Mouse (Mus musculus): ENCODE results near the gene Mdk. TPM values are rescaled to one million over a fixed set of nuclear protein-coding genes. Genes with fewer than 3 reads are reported as not detected.

Mdk gene
- total RNA-seq, 2 experiments from 2014 or later: 16.5 to 21.5 TPM

GRCm38 (mm10) chr2:91957096-91957495 lies 25.0 kb upstream of the Mdk start:
- TF ChIP-seq CTCF (IDR thresholded peaks at IDR 0.05): no peak
- DNase-seq (ENCODE audit: extremely low spot score in 1 of 2, low spot score in 2 of 2): peak; percentile 84 to 86
- H3K4me3 ChIP-seq: no peak overlapping the region
- intact Hi-C loops (cut with DNase I): no loop called here
- H3K27ac ChIP-seq: peak overlapping the region; percentile 89

GRCm38 (mm10) chr2:91955875-91956274 lies 23.8 kb upstream of the Mdk start:
- no peak for DNase-seq (ENCODE audit: extremely low spot score in 1 of 2, low spot score in 2 of 2)
- intact Hi-C loops (cut with DNase I): no loop called here
- no peak for TF ChIP-seq CTCF (IDR thresholded peaks at IDR 0.05)
- peak overlapping the region; percentile 68 for H3K27ac ChIP-seq
- H3K4me3 ChIP-seq: no peak overlapping the region

DNA sequence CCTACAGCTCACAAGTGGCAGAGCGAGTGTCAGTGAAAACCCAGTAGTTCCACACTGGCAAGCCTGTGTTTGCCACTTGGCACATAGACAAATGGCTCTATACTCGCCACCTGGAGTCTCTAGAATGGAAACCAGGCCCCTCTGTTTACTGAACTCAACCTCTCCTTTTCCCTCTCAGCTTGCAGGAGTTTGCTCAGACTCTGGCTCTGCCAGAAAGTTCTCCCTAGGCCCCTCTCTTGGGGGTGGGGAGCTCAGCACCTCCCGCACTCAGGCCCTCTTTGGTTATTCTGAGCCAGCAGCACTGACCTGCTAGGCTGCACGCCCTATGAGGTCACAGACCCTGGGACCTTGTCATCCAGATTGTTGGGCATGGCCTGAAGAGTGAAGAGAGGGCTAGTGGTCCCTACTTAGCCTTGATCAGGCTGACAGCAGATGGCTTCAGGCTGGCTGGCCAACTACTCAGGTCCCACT lies 23.1 kb upstream of the Mdk start:
- intact Hi-C loops (cut with DNase I): no loop called here
- DNase-seq (ENCODE audit: extremely low spot score in 1 of 2, low spot score in 2 of 2): no peak
- TF ChIP-seq CTCF (IDR thresholded peaks at IDR 0.05): no peak
- peak overlapping the region; percentile 68 for H3K27ac ChIP-seq
- H3K4me3 ChIP-seq: no peak overlapping the region

- Histone ChIP-seq H3K4me3 (no peak overlapping the region), H3K27ac (peak overlapping the region; percentile 68)
- intact Hi-C loops (cut with DNase I): no loop called here
- no peak; the same call in 1 of the 2 replicates for TF ChIP-seq CTCF (IDR thresholded peaks at IDR 0.05)
- no peak for DNase-seq (ENCODE audit: extremely low spot score in 1 of 2, low spot score in 2 of 2)
Measured at GRCm38 (mm10) chr2:91953825-91954224, 21.7 kb upstream of the Mdk start.

DNA sequence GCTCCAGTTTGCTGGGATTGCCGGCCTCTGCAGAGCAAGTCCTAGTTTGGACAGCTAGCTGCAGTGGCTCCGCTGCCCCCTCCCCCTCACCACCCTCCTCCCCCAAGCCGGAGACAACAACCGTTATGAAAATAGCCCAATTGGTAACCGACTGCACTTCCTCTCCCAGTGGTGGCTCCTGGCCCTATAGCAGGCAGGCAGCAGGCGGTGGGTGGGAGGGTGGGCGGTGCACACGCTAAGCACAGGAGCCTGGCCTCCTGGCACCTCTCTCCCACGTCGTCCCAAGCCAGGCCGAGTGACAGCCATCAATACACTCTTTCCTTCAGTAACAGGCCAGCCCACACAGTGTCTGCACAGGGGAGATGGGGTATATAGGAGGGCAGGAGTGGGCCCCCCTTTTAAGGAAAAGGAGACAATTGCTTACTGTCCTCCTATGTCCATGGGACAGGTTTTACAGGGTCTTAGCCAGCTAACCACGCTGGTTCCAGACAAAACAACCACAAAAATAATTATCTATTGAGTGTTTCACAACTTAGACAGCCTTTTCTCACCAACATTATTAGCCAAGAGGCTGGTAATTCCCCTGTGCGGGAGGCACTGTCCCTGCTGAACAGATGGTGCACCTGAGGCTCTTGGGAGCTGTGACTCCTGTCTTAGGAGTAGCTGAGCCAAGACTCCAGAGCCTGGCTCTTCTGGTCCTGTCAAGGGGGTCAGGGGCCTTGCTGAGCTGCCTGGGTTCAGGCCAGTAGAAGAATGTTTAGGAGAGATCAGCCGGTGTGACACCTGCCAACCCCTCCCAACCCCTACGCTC lies 18.4 kb upstream of the Mdk start:
- intact Hi-C loops (cut with DNase I): no loop called here
- TF ChIP-seq CTCF (IDR thresholded peaks at IDR 0.05): no peak
- DNase-seq (ENCODE audit: extremely low spot score in 1 of 2, low spot score in 2 of 2): no peak
- Histone ChIP-seq H3K27ac (peak overlapping the region; percentile 93), H3K4me3 (peak overlapping the region; percentile 35)

GRCm38 (mm10) chr2:91949411-91950274 lies 17.5 kb upstream of the Mdk start:
- TF ChIP-seq CTCF (IDR thresholded peaks at IDR 0.05): no peak
- peak overlapping the region; percentile 35 for H3K4me3 ChIP-seq
- peak overlapping the region; percentile 93 for H3K27ac ChIP-seq
- no peak for DNase-seq (ENCODE audit: extremely low spot score in 1 of 2, low spot score in 2 of 2)
- intact Hi-C loops (cut with DNase I): loop anchor here (5.0 kb wide), 2 partner anchors 108 to 877 kb away; partner anchors contain the start of gene Slc39a13

DNA sequence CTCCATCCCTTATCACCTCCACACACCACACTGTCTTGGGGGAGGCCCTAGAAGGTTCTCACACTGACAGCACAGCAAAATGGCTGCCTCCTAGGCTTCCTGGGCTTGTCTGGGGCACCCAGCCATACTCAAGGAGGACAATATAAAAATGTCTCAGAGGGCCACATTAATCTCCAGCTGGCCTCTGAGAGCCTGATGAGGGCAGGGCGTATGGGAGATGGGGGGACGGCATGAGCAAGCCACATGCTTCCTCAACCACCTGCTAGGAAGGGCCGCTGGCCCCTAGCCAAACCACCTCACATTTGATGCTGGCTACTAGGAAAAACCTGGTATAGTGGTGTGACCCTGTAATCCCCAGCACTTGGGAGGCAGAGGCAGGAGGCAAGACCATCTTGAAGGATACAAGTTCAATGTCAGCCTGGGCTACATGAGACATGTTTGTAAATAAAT lies 16.7 kb upstream of the Mdk start:
- no peak for TF ChIP-seq CTCF (IDR thresholded peaks at IDR 0.05)
- H3K27ac ChIP-seq: peak overlapping the region; percentile 93
- intact Hi-C loops (cut with DNase I): loop anchor here (5.0 kb wide), 2 partner anchors 108 to 877 kb away; partner anchors contain the start of gene Slc39a13

GRCm38 (mm10) chr2:91948151-91948509 lies 16.0 kb upstream of the Mdk start:
- no peak for TF ChIP-seq CTCF (IDR thresholded peaks at IDR 0.05)
- Histone ChIP-seq H3K4me3 (peak overlapping the region; percentile 30), H3K27ac (peak overlapping the region; percentile 93)
- intact Hi-C loops (cut with DNase I): loop anchor here (5.0 kb wide), 2 partner anchors 109 to 876 kb away; partner anchors contain the start of gene Slc39a13
- no peak for DNase-seq (ENCODE audit: extremely low spot score in 1 of 2, low spot score in 2 of 2)

More for the DNA sequence above, 16.7 kb upstream of the Mdk start:
- H3K4me3 ChIP-seq: no peak overlapping the region
- DNase-seq (ENCODE audit: extremely low spot score in 1 of 2, low spot score in 2 of 2): no peak

DNA sequence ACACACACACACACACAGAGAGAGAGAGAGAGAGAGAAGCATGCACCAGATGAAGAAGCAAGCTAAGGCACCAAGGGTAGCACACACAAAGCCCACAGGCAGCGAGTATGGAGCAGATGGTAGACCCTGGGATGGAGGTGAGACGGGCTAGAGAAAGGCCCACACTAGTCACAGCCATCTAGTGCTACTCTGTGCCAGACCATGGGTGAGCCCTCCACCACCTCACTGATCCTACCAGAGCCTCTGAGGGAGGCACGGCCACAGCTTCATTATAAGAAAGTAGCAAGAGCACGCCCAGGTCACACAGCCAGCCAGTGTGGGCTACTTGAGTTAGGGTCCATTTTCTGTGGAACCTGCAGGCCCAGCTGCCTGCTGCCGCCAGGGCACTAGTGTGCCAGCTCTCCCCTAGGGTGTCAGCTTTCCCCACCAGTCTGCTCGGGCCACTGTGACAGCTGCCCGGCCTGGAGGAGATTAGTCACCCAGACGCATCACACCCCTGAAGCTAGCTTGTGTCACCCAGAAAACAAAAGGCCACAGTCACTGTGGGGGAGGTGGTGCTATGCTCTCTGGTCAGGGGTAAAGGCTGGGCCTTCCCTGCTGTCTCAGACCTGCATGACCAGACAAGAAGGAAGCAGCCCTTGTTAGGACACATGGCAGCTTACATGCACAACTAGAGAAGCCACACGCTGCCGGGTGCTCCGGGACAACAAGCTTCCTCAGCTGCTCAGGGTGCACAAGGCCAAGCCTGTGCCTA lies 15.5 kb upstream of the Mdk start:
- Histone ChIP-seq H3K27ac (peak overlapping the region; percentile 93), H3K4me3 (peak overlapping the region; percentile 30)
- intact Hi-C loops (cut with DNase I): loop anchor here (5.0 kb wide), 2 partner anchors 110 to 875 kb away; partner anchors contain the start of gene Slc39a13
- no peak; the same call in 1 of the 2 replicates for TF ChIP-seq CTCF (IDR thresholded peaks at IDR 0.05)
- DNase-seq (ENCODE audit: extremely low spot score in 1 of 2, low spot score in 2 of 2): no peak

DNA sequence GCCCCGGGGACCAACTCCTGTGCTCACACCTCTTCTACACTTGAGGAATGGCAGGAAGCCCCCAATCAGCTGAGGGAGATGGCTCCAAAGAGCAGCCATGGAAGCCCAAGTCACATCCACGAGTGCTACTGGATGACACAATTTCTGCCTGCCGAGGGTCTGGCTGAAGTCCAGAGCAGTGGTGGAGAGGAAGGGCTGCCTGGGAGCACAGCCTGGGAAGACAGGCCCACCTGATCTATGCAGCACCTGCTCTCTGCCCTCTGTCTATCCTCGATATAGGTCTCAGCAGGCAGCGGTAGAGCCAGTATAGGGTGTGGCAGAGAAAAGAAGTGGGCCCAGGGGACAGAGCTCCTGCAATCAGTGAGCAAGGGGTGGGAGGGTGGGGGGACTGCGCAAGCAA lies 14.7 kb upstream of the Mdk start:
- H3K4me3 ChIP-seq: no peak overlapping the region
- intact Hi-C loops (cut with DNase I): loop anchor here (1.0 to 5.0 kb wide), 3 partner anchors 39 to 875 kb away; partner anchors contain the start of gene Slc39a13
- no peak for TF ChIP-seq CTCF (IDR thresholded peaks at IDR 0.05)
- H3K27ac ChIP-seq: peak overlapping the region; percentile 70
- no peak for DNase-seq (ENCODE audit: extremely low spot score in 1 of 2, low spot score in 2 of 2)

GRCm38 (mm10) chr2:91945483-91945882 lies 13.4 kb upstream of the Mdk start, which contains the start of gene Gm9821:
Gene Gm9821 (plus strand): TSS chr2:91945703.
- Histone ChIP-seq H3K27ac (peak within 1 kb of the TSS; percentile 70), H3K4me3 (no peak within 1 kb of the TSS)
- no peak for DNase-seq (ENCODE audit: extremely low spot score in 1 of 2, low spot score in 2 of 2)
- intact Hi-C loops (cut with DNase I): loop anchor here (2.0 to 5.0 kb wide), 3 partner anchors 17 to 873 kb away; partner anchors contain the start of gene Slc39a13
- no peak for TF ChIP-seq CTCF (IDR thresholded peaks at IDR 0.05)

Data from left cerebral cortex, adult 2 months (tissue).